Mouse (Mus musculus) layer of hippocampus, postnatal 14 days (tissue): ENCODE data around the gene Prrg1. TPM values are rescaled to one million over a fixed set of nuclear protein-coding genes. Genes with fewer than 3 reads are reported as not detected.
"Not testable (repeated sequence)": the region's sequence is repeated elsewhere in the genome, so short reads cannot be mapped to it uniquely, and the experiment has no call there.

ENCODE experiments used
- DNase-seq, 2 experiments: peaks; one replicate each; pipeline ENCODE4 v3.0.0; 2021 to 2022; ENCODE audit warnings: low spot score in 2 of 2, mixed read lengths in 1 of 2
- long read RNA-seq, 2 experiments: library from polyadenylated mRNA; stranded (forward); transcript quantifications; one replicate each; pipeline ENCODE4 v2.0.0; 2021
- total RNA-seq, 2 experiments: library from RNA; stranded (reverse); gene quantifications; 2 replicates each; pipeline ENCODE4 v1.2.3; 2021

Prrg1 gene
- 1 to 10 TPM; 3.0 to 3.1 TPM for total RNA-seq
- long read RNA-seq, experiment 1, partial matches to known transcripts, result 0 of 1 reads
- long read RNA-seq, experiment 1, other reads (novel, unspliced or antisense), result 0 of 1 reads
- long read RNA-seq, experiment 2, result 0 reads

DNA sequence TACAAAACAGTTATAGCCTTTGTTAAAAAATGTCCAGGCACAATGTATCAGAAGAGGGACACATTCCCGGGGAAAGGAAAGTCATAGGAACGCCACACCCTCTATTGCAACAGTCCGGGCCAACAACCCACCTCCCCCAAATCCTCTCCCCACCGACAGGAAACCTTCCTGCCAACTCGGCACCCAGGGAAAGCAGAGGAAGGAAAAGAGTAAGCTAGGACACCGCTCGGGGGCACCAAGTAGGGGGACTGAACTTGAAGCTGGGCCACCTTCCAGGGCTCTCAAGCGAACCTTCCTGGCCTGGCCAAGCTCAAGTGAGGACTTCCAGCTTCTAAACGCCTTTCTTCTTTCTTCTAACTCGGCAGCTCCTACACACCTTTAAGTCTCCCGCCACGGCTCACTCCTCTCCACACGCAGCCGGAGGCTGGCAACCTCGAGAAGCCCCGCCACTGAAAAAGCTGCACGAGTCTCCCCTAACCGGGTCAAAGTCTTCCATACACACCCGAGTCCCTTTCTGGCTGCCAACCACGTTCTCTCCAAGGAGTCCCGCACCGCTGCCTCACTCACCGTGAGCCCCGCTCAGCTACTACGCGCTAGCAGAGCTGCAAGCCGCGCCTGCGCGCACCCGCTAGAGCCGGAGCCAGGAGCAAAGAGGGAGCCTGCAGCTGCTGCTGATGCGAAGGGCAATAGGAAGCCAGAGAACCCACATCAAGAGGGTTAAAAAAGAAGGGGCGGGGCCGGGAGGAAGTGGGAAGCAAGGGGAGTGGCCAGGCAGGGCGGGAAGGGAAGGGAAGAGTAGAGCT lies at the start of gene Prrg1:
Prrg1 (minus strand) TSS at position 695 of the 803 bp plus-strand sequence.
- peak; percentile 29 to 51 for DNase-seq

DNA sequence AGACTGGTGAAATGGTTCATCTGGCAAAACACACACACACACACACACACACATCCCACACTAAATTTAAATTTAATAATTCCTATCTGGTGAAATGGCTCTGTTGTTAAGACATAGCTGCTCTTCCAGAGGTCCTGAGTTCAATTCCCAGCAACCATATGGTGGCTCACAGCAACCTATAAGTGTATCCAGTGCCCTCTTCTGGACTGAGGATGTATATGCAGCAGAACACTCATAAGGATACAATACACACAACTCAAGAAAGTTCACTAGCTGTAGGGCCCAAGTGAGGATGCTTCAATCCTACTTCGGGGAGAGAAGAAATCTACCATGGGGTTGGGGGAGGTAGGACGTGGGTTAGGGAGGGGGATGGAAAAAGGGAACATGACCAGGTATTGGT lies 22.1 kb upstream of the Prrg1 start:
- DNase-seq, result no peak

DNA sequence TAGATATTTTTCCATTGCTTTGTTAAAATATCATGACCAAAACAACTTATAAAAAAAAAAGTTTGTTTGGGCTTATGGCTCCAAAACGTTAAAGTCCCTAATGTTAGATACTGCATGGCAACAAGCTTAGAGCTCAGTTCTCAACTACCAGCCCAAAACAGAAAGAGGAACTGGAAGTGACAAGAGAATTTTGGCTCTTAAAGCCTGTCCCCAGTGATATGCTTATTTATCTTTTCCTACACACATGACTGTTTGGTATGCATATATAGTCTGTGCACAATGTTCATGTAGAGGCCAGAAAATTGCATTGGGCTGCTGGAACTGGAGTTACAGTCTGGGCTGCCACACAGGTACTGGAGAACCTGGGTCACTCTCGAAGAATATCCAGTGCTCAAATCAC lies 9.4 kb upstream of the Prrg1 start:
- DNase-seq, result no peak

DNA sequence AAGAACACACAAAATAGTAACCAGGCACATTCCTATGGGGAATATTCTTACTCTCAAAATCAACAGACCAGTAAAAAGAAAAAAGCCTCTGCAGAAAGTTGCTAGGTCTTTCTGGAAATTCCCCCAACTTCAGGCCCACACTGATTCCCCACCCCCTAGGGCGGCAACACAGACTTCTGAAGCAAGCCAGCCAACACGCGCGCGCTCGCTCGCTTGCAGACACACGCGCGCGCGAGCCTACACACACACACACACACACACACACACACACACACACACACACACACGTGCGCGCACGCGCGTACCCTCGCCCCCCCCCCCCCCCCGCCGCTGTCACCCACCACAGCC lies 868 bp downstream of the Prrg1 start:
- peak; percentile 6 to 14 for DNase-seq

DNA sequence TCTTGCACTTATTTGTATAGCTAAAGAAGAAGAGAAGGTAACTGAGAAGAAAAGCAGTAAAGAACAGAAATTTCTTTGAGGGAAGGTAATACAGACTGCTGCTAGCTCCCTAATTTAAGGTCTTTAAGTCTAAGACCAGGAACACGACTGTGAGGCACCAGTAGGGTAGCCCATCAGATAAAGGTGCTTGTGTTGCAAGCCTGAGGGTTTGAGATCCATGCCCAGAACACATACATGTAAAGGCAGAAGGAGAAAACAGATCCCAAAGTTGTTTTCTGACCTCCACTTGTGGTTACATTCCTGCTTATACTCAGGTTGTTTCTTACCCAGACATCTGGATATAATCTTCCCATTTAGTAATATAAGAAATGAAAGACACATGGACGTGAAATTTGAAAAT lies 20.2 kb downstream of the Prrg1 start:
- DNase-seq, result no peak

DNA sequence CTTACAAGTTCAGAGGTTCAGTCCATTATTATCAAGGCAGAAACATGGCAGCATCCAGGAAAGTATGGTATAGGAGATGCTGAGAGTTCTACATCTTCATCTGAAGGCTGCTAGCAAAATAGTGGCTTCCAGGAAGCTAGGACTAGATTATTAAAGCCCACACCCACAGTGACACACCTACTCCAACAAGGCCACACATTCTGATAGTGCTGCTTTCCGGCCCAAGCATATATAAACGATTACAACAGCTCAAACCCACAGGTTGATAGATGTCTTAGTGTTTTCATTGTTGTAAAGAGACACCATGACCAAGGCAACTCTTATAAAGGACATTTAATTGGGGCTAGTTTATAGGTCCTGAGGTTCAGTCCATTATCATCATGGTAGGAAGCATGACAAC lies 30.3 kb downstream of the Prrg1 start:
- DNase-seq, result no peak

DNA sequence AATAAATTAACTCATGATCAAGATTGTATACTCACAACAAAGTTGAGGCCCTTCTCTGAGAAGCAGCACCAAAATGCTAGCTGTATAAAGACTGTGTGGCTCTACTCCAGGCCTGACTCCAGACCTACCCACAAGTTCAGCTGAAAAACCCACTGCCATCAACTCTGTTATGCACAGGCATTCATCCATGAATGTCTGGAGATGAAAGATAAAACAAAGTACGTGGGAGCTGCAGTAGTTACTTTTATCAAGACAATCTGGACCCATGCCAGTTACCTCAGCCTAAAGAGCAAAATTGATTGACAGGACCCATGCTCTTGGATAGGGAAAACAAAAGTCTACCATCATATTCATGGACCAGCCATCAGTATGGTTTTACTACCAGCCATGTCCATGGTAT lies 31.0 kb downstream of the Prrg1 start:
- DNase-seq, result no peak

DNA sequence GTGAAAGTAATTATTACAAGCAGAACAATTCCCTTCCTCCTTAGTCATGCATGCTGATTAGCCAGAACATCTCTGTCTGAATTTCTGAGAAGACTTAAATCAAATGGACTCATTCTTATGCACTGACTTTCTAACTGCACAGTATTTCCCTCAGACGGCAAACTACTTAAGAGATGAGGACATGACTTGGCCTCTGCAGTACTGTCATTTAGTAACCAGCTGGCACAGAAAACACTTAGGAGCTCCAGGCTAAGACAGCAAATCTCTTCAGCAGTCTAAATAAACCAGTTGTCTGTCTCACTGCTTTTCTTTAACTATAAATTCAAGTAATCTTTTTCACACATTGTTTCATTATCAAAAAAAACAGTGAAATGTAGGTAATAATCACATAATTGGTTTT lies 36.0 kb downstream of the Prrg1 start:
- DNase-seq, result peak in 1 of 2 experiments; percentile 0

DNA sequence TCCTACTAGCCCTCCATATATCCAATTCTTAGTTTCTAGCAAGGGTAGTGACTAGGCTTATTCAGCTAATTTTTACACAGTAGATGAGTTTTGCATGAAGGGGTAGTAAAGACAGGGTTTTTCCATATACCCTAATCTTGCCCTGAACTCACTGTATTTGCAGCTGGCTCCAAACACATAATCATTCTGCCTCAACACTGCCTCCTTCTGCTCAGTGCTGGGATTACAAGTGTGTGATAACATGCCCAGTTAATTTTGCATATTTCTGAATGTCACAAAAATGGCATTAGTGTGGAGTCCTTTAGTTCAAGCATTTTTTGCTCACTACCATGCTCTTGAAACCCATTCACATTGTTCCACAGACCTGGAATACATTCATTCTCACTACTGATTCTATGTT lies 44.0 kb downstream of the Prrg1 start:
- DNase-seq, result no peak

DNA sequence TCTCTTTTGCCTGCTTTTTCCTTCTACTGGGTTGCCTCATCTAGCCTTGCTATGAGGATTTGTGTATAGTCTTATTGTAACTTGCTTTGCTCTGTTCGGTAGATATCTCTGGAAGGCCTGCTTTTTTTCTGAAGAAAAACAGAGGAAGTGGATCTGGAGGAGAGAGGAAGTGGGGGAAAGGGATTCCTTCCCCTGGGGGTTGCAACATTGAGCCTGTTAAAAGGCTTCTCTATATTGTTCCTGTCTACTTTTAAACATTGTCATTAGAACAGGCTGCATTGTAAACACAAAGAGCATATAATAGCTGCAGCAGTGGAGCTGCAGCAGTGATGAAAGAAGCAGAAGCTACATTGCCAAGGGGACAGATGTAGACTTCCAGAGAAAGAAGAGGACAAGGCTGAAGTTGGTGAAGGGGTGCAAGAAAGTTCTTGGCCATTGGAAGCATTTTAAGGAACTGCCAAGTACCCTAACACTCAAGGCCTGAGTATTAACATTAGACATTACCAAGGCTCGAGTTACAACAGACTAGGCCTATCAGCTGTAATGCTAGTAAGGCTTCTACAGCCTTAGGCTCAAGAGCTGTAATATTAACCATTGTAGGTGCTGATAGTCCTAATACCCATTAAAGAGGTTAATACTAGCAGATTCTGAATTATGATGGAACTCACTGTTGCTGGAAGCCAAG lies 44.9 kb downstream of the Prrg1 start:
- DNase-seq, result no peak

DNA sequence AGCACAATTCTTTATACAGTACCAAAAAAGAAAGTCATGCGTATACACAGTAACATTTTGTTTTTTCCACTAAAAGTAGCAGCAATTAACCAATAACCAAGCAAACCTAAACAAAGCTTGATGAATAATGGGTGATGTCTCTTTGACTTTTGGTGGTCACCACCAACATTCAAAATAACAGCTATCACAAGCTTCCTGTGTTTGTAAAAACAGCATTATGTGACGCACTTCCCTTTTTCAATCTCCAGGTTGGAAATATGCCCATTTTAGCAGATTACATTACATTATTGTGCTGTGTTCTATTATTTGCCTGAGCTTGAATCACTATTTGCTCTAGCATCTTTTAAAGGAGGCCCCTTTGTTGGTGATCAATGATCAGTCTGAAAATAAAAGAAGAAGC lies 65.4 kb downstream of the Prrg1 start:
- DNase-seq, result no peak

DNA sequence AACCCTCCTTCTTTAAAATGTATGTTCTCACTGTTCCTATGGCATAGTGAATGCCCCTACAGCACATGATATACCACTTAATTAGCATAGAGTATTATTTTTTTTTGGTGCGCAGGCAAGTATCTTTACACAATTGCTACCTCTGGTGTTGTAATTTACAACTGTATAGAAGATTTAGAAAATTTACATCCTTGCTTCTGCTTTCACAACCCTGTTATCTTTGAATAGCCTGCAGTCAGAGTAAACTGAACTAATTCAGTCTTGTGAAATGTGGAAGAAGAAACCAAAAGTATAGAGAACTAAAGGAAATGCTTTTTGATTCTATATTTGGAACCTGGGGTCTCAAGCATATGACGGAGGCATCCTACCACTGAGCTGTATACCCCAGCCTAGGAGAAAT lies 100.7 kb downstream of the Prrg1 start:
- no peak for DNase-seq

DNA sequence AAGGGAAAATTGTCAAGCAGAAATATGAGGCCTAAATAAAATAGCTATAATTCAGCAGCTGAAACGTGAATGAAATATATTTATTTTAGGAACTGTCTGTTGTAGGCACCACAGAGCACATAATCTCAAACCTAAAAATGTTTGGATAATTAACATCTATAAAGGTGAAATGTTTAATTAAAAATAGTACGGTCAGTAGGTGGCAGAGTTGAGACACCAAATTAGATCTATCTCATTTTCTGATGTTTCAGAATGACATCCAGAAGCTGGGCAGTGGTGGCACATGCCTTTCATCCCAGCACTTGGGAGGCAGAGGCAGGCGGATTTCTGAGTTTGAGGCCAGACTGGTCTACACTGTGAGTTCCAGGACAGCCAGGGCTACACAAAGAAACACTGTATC lies 104.0 kb downstream of the Prrg1 start:
- DNase-seq, result no peak

DNA sequence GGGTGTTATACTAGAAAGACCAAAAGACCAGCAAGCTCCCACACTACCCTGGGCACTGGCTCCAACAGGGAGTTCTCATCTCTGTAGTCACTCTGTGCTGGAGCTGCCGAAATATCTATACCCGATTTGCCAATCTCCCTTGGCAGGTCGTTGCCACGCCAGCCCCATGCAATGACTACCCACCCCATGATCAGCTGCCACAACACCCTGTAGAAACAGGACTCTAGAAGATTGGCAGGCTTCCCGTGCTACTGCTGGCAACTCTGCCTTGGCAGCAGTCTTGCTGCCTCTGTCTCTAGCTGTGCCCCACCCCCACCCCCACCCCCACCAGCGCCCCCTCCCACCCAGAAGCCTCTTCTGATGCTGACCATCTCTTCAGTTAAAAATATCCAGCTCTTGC lies 149.3 kb downstream of the Prrg1 start:
- DNase-seq, result peak; percentile 1 to 29

DNA sequence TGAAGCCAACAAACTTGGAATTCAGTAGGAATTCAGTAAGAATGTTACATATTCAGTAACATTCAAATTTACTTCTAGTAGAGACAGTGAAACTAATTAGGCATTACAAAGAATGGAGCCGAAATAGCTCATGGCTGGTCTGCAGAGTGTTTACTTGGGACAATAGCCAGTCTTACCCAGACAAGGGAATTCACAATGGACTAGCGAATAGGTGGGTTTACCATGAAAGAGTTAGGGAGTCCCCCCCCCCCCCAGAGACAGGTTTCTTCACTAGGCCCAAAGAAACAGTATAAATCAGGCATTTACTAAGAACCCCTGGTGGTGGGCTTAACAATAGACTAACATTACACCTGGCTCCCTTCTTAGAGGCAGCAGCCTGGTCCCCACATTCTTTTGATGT lies 180.3 kb downstream of the Prrg1 start:
- DNase-seq, result not testable (repeated sequence)

Other genes with a start within 250 kb of the Prrg1 start
- not detected for gene 4930480E11Rik, start 214.3 kb downstream of the Prrg1 start, total RNA-seq
- not detected for gene Fam47c, start 153.9 kb upstream of the Prrg1 start, total RNA-seq